Mouse (Mus musculus) heart, embryonic 12.5 days (tissue): Measurements from ENCODE around the gene Gda. TPM values are rescaled to one million over a fixed set of nuclear protein-coding genes. Genes with fewer than 3 reads are reported as not detected.

Experiments
- ATAC-seq: fragments of 200-750 bp; cut with Nextera tagmentation; 2 replicates; pipeline ENCODE4 v1.8.0; 2017; ENCODE audit warnings: moderate TSS enrichment, moderate library complexity; ENCODE audit not compliant: insufficient number of reproducible peaks, low FRiP score
- H3K27ac ChIP-seq: fragments of 300-500 bp; sonication (generic); 2 replicates; pipeline ENCODE4 v1.5.1; 2016; ENCODE audit warnings: mild to moderate bottlenecking, moderate library complexity; ENCODE audit not compliant: poor library complexity, severe bottlenecking
- H3K27me3 ChIP-seq: fragments of 300-500 bp; sonication (generic); replicated peaks from 2 replicates; pipeline ENCODE4 v1.6.1; 2016; ENCODE audit warnings: mild to moderate bottlenecking, moderate library complexity
- H3K36me3 ChIP-seq: fragments of 300-500 bp; sonication (generic); 2 replicates; pipeline ENCODE4 v1.6.1; 2016; ENCODE audit warnings: mild to moderate bottlenecking, moderate library complexity
- H3K4me1 ChIP-seq: fragments of 300-500 bp; sonication (generic); replicated peaks from 2 replicates; pipeline ENCODE4 v1.6.1; 2016; ENCODE audit warnings: mild to moderate bottlenecking
- H3K4me2 ChIP-seq: fragments of 300-500 bp; sonication (generic); 2 replicates; pipeline ENCODE4 v1.6.1; 2016; ENCODE audit warnings: mild to moderate bottlenecking, moderate library complexity
- H3K4me3 ChIP-seq: fragments of 300-500 bp; sonication (generic); 2 replicates; pipeline ENCODE4 v1.5.1; 2016; ENCODE audit warnings: mild to moderate bottlenecking
- H3K9ac ChIP-seq: fragments of 300-500 bp; sonication (generic); 2 replicates; pipeline ENCODE4 v1.6.1; 2016; ENCODE audit warnings: mild to moderate bottlenecking, moderate library complexity
- H3K9me3 ChIP-seq: fragments of 300-500 bp; sonication (generic); replicated peaks from 2 replicates; pipeline ENCODE4 v1.6.1; 2016; ENCODE audit warnings: mild to moderate bottlenecking, moderate library complexity
- WGBS: fragments of 180-500 bp; shearing (Covaris S2); methylation state at CpG from one replicate; pipeline ENCODE4 v1.1.7; 2016; 5-methylcytosine and 5-hydroxymethylcytosine counted together
- polyA plus RNA-seq: library from polyadenylated mRNA; unstranded; fragments of >200 nt; fragmentation: Nextera tagmentation; extraction: Ambion mirVana; gene quantifications from 2 replicates; pipeline ENCODE4 v1.2.1, GENCODE M21; 2016

Gda gene
- polyA plus RNA-seq, 1 experiment from 2014 or later: 0.15 TPM

GRCm38 (mm10) chr19:21482096-21482495, 8.9 kb upstream of the Gda start:
- Histone ChIP-seq H3K4me1 (no peaks in the 10 kb centered on the region), H3K9ac (no peak overlapping the region), H3K36me3 (no peaks in the 10 kb centered on the region), H3K27me3 (no peaks in the 10 kb centered on the region), H3K4me2 (no peak overlapping the region), H3K9me3 (no peaks in the 10 kb centered on the region), H3K27ac (no peak overlapping the region), H3K4me3 (no peak overlapping the region)
- WGBS: 77% methylated on average over 2 of the region's 2 CpGs
- ATAC-seq: no peak

- 89% methylated on average over 1 of the region's 1 CpGs for WGBS
- no peak overlapping the region for H3K27ac ChIP-seq
These were observed 7.8 kb upstream of the Gda start for GRCm38 (mm10) chr19:21481031-21481430.

GRCm38 (mm10) chr19:21480053-21480419, 6.8 kb upstream of the Gda start:
- no peak overlapping the region for H3K4me2 ChIP-seq
- H3K27me3 ChIP-seq: no peaks in the 10 kb centered on the region
- H3K27ac ChIP-seq: no peak overlapping the region
- H3K9me3 ChIP-seq: no peaks in the 10 kb centered on the region
- no peak overlapping the region for H3K9ac ChIP-seq
- 77% methylated on average over 2 of the region's 2 CpGs for WGBS
- H3K4me1 ChIP-seq: no peaks in the 10 kb centered on the region
- no peak overlapping the region for H3K4me3 ChIP-seq
- ATAC-seq: no peak
- no peaks in the 10 kb centered on the region for H3K36me3 ChIP-seq

More at GRCm38 (mm10) chr19:21481031-21481430, 7.8 kb upstream of the Gda start:
- H3K9ac ChIP-seq: no peak overlapping the region
- no peak for ATAC-seq
- no peaks in the 10 kb centered on the region for H3K9me3 ChIP-seq
- H3K27me3 ChIP-seq: no peaks in the 10 kb centered on the region
- no peak overlapping the region for H3K4me2 ChIP-seq
- H3K4me3 ChIP-seq: no peak overlapping the region
- no peaks in the 10 kb centered on the region for H3K36me3 ChIP-seq
- no peaks in the 10 kb centered on the region for H3K4me1 ChIP-seq

GRCm38 (mm10) chr19:21479183-21480052, 6.2 kb upstream of the Gda start:
- Histone ChIP-seq H3K9me3 (no peaks in the 10 kb centered on the region), H3K4me2 (no peak overlapping the region), H3K4me1 (no peaks in the 10 kb centered on the region), H3K27me3 (no peaks in the 10 kb centered on the region), H3K36me3 (no peaks in the 10 kb centered on the region), H3K9ac (no peak overlapping the region), H3K4me3 (no peak overlapping the region), H3K27ac (no peak overlapping the region)
- 58% methylated on average over 18 of the region's 18 CpGs for WGBS
- ATAC-seq: no peak

- 53% methylated on average over 3 of the region's 3 CpGs for WGBS
These were observed 5.3 kb upstream of the Gda start for GRCm38 (mm10) chr19:21478538-21478937.

DNA sequence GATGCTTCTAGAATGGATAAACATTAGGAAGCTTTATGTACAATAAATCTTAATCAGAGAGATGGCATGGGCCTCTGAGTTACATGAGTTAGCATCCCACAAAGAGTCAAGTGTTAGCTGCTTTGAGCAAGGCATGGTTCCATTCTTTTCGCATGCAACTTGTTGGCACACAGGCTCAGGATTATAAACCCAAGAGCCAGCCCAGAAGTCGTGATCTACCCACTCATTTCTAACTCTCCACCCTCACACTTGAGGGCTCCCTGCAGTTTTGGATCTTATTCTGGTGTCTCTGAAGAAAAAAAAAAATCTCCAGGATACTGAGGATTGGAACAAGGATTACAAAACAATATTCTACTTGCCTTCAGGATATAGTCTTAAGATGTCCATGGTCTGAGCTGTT, 4.5 kb upstream of the Gda start:
- Histone ChIP-seq H3K9ac (no peak overlapping the region), H3K4me3 (no peak overlapping the region), H3K36me3 (no peaks in the 10 kb centered on the region), H3K4me2 (no peak overlapping the region), H3K9me3 (no peaks in the 10 kb centered on the region), H3K27ac (no peak overlapping the region), H3K27me3 (peaks cover 5% of the 10 kb centered on the region), H3K4me1 (0 out of 2 replicates have a peak, but pooled peaks cover under 1% of the 10 kb centered on the region)
- 80% methylated on average over 2 of the region's 2 CpGs for WGBS
- no peak for ATAC-seq

More at GRCm38 (mm10) chr19:21478538-21478937, 5.3 kb upstream of the Gda start:
- ATAC-seq: no peak
- Histone ChIP-seq H3K36me3 (no peaks in the 10 kb centered on the region), H3K27me3 (no peaks in the 10 kb centered on the region), H3K9ac (no peak overlapping the region), H3K4me3 (no peak overlapping the region), H3K4me2 (no peak overlapping the region), H3K4me1 (no peaks in the 10 kb centered on the region), H3K27ac (no peak overlapping the region), H3K9me3 (no peaks in the 10 kb centered on the region)

- Histone ChIP-seq H3K27me3 (peaks cover 15% of the 10 kb centered on the region), H3K4me3 (no peak overlapping the region), H3K9ac (no peak overlapping the region), H3K4me2 (no peak overlapping the region), H3K9me3 (no peaks in the 10 kb centered on the region), H3K36me3 (no peaks in the 10 kb centered on the region), H3K4me1 (0 out of 2 replicates have a peak, but pooled peaks cover 8% of the 10 kb centered on the region), H3K27ac (no peak overlapping the region)
- WGBS: 85% methylated on average over 3 of the region's 3 CpGs
- no peak for ATAC-seq
These were observed 3.5 kb upstream of the Gda start for GRCm38 (mm10) chr19:21476782-21477181.

DNA sequence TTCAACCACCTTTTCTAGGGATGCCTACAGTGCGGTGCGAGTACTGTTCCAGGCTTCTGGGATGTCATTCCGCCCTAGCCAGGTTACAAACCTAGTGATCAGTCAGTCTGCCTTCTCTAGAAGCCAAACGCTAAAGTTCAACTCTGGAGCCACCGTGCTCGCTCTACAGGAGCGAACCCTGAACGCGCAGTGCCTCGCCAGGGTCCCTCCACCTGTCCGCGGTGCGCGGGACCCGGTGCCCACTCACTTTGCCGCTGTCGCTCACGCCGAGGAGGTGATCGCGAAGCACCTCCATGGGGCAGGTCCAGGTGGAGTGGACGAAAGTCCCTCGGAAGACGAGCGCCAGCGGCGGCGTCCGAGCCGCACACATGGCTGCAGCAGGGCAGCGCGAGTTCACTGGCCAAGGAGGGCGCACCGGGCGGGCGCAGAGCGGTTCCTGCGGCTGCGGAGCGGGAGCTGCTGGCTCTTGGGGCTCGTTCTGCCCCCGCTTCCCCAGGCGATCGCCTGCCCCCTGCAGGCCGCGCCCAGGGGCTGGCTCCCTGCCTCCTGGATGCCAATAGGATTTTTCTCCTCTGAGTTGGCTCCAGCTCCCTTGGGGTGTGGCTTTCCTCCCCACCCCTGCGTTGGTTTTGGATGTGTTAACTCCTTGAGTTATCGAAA, 994 bp downstream of the Gda start:
- H3K4me2 ChIP-seq: peak overlapping the region; percentile 88
- peak overlapping the region; percentile 40 for H3K9ac ChIP-seq
- H3K36me3 ChIP-seq: no peaks in the 10 kb centered on the region
- peaks cover 28% of the 10 kb centered on the region for H3K27me3 ChIP-seq
- peak overlapping the region; percentile 53 for H3K4me3 ChIP-seq
- H3K27ac ChIP-seq: no peak overlapping the region
- no peak for ATAC-seq
- WGBS: 3% methylated on average over 48 of the region's 48 CpGs
- H3K4me1 ChIP-seq: 0 out of 2 replicates have a peak, but pooled peaks cover 8% of the 10 kb centered on the region
- H3K9me3 ChIP-seq: 0 out of 2 replicates have a peak, but pooled peaks cover 8% of the 10 kb centered on the region

DNA sequence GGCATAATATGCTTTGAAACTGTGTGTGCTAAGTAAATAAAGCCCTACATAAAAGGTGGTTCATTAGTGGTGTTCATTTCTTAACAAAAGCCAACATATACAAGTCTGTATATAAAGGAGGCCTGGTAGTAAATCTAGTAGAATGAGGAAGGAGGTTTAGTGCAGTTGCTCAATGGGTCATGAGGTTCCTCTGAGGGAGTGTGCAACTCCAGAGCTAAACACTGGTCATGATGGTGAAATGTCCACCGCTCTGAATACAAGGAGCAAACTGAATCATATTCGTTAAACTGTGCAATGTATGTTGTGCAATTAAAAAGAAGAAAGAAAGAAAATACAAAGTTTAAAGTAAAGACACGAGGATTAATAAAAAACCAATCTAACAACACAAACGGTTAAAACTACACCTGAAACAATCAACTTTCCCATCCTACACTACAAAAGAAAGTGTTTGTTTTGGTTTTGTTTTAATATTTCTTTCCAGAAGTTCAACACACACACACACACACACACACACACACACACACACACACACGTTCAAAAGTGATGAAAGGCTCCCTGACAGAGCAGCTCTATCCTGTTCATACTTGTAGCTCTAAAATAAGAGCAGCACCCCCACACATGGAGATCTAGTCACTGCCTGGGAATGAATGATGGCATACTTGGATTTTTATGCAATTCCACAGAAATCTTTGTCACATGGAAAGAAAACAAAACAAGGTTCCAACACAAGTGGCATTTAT, 11.9 kb downstream of the Gda start:
- no peak for ATAC-seq
- Histone ChIP-seq H3K36me3 (no peaks in the 10 kb centered on the region), H3K27me3 (no peaks in the 10 kb centered on the region)

DNA sequence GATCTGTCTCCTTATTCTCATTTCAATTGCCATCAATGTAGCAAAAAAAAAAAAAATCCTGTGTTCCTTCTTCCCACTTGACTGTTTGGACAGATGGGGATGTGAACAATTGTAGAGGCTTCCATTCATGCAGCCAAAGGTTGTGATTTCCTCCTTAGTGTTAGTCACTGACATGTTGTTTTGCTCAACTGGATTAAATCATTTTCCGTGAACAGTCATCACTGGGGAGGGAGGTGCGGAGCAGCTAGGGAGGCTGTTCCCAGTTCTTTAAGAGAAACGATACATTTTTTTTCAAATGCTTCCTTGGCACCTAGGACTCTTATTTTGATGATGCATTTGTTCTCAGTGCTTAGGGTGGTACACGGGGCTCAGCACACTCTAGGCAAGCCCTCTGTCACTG, 15.8 kb downstream of the Gda start:
- Histone ChIP-seq H3K9me3 (no peaks in the 10 kb centered on the region), H3K4me3 (no peak overlapping the region), H3K36me3 (no peaks in the 10 kb centered on the region), H3K27me3 (no peaks in the 10 kb centered on the region), H3K4me1 (no peaks in the 10 kb centered on the region), H3K4me2 (no peak overlapping the region), H3K27ac (no peak overlapping the region), H3K9ac (no peak overlapping the region)
- ATAC-seq: no peak
- WGBS: 71% methylated on average over 4 of the region's 4 CpGs

More for the DNA sequence above, 11.9 kb downstream of the Gda start:
- Histone ChIP-seq H3K27ac (no peak overlapping the region), H3K4me3 (no peak overlapping the region), H3K9ac (no peak overlapping the region), H3K4me2 (no peak overlapping the region), H3K9me3 (no peaks in the 10 kb centered on the region), H3K4me1 (no peaks in the 10 kb centered on the region)
- 62% methylated on average over 5 of the region's 5 CpGs for WGBS

DNA sequence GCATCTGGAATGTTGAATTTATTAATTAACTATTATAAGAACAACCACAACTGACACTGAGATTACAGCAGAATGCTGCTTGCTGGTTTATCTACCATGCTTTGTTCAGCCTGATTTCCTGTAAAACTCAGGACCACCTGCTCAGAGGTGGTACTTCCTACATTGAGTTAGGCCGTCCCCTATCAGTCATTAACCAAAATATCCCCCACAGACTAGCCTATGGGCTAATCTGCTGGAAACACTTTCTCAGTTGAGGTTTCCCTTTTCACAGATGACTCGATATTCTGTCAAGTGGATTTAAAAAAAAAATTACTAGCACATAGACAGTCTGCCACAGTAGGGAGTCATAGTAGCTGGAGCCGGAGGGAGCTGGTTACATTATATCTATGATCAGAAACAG, 31.5 kb downstream of the Gda start:
- Histone ChIP-seq H3K4me1 (no peaks in the 10 kb centered on the region), H3K27me3 (no peaks in the 10 kb centered on the region), H3K4me2 (no peak overlapping the region), H3K4me3 (no peak overlapping the region), H3K36me3 (no peaks in the 10 kb centered on the region), H3K9me3 (peaks cover 4% of the 10 kb centered on the region; the same call in 1 of the 2 replicates), H3K9ac (no peak overlapping the region), H3K27ac (no peak overlapping the region)
- ATAC-seq: no peak
- WGBS: 75% methylated on average over 3 of the region's 3 CpGs
